Mouse (Mus musculus): ENCODE results near the gene Mael. TPM values are rescaled to one million over a fixed set of nuclear protein-coding genes. Genes with fewer than 3 reads are reported as not detected.
A peak's percentile ranks its signal among the peaks of the same experiment; 100 is the strongest.

Gene Mael
- polyA plus RNA-seq, 1 experiment from 2014 or later: 0.11 TPM

- H3K9ac ChIP-seq (ENCODE audit: low read depth, low read length): no peak overlapping the region
- no peaks in the 10 kb centered on the region for H3K36me3 ChIP-seq (ENCODE audit: control insufficient read depth, insufficient read depth, low read length)
- 0 out of 2 replicates have a peak, but pooled peaks cover 7% of the 10 kb centered on the region for H3K4me1 ChIP-seq (ENCODE audit: control insufficient read depth, insufficient read depth, low read length)
- no peak for ATAC-seq (ENCODE audit: low read depth)
- H3K4me2 ChIP-seq (ENCODE audit: low read depth, low read length): no peak overlapping the region
- H3K9me3 ChIP-seq (ENCODE audit: control insufficient read depth, low read length): no peaks in the 10 kb centered on the region
- no peaks in the 10 kb centered on the region for H3K27me3 ChIP-seq (replicated peaks; ENCODE audit: control insufficient read depth, insufficient read depth, low read length)
- H3K27ac ChIP-seq (replicated peaks; ENCODE audit: low read depth, low read length): no peak overlapping the region
- WGBS: 85% methylated on average over 5 of the region's 5 CpGs
- no peak for DNase-seq (ENCODE audit: low spot score)
- H3K4me3 ChIP-seq (ENCODE audit: low read depth, low read length): no peak overlapping the region
Measured at GRCm38 (mm10) chr1:166185357-166185756, 53.2 kb downstream of the Mael start.

- no peaks in the 10 kb centered on the region for H3K27me3 ChIP-seq (replicated peaks; ENCODE audit: control insufficient read depth, insufficient read depth, low read length)
- 0 out of 2 replicates have a peak, but pooled peaks cover 7% of the 10 kb centered on the region for H3K4me1 ChIP-seq (ENCODE audit: control insufficient read depth, insufficient read depth, low read length)
- whole genome bisulfite sequencing: 75% methylated on average over 22 of the region's 22 CpGs
- no peak overlapping the region for H3K4me2 ChIP-seq (ENCODE audit: low read depth, low read length)
- H3K9ac ChIP-seq (ENCODE audit: low read depth, low read length): no peak overlapping the region
- H3K9me3 ChIP-seq (ENCODE audit: control insufficient read depth, low read length): no peaks in the 10 kb centered on the region
- DNase-seq (ENCODE audit: low spot score): no peak
- ATAC-seq (ENCODE audit: low read depth): no peak
- no peak overlapping the region for H3K4me3 ChIP-seq (ENCODE audit: low read depth, low read length)
- H3K36me3 ChIP-seq (ENCODE audit: control insufficient read depth, insufficient read depth, low read length): no peaks in the 10 kb centered on the region
- no peak overlapping the region for H3K27ac ChIP-seq (replicated peaks; ENCODE audit: low read depth, low read length)
Measured at GRCm38 (mm10) chr1:166184391-166185229, 53.9 kb downstream of the Mael start.

GRCm38 (mm10) chr1:166182952-166183627, 55.5 kb downstream of the Mael start:
- WGBS: 45% methylated on average over 10 of the region's 10 CpGs
- Histone ChIP-seq H3K4me3 (ENCODE audit: low read depth, low read length) (no peak overlapping the region), H3K27me3 (replicated peaks; ENCODE audit: control insufficient read depth, insufficient read depth, low read length) (no peaks in the 10 kb centered on the region), H3K9ac (ENCODE audit: low read depth, low read length) (no peak overlapping the region), H3K9me3 (ENCODE audit: control insufficient read depth, low read length) (no peaks in the 10 kb centered on the region), H3K4me1 (ENCODE audit: control insufficient read depth, insufficient read depth, low read length) (0 out of 2 replicates have a peak, but pooled peaks cover 7% of the 10 kb centered on the region), H3K4me2 (ENCODE audit: low read depth, low read length) (no peak overlapping the region), H3K27ac (replicated peaks; ENCODE audit: low read depth, low read length) (no peak overlapping the region), H3K36me3 (ENCODE audit: control insufficient read depth, insufficient read depth, low read length) (no peaks in the 10 kb centered on the region)
- ATAC-seq (ENCODE audit: low read depth): peak; percentile 37; the same call in 1 of the 2 replicates
- peak; percentile 79 for DNase-seq (ENCODE audit: low spot score)

- H3K4me2 ChIP-seq (ENCODE audit: low read depth, low read length): no peak overlapping the region
- 0 out of 2 replicates have a peak, but pooled peaks cover 7% of the 10 kb centered on the region for H3K4me1 ChIP-seq (ENCODE audit: control insufficient read depth, insufficient read depth, low read length)
- no peaks in the 10 kb centered on the region for H3K9me3 ChIP-seq (ENCODE audit: control insufficient read depth, low read length)
- ATAC-seq (ENCODE audit: low read depth): no peak
- 92% methylated on average over 7 of the region's 7 CpGs for WGBS
- no peaks in the 10 kb centered on the region for H3K36me3 ChIP-seq (ENCODE audit: control insufficient read depth, insufficient read depth, low read length)
- H3K9ac ChIP-seq (ENCODE audit: low read depth, low read length): no peak overlapping the region
- no peak overlapping the region for H3K4me3 ChIP-seq (ENCODE audit: low read depth, low read length)
- H3K27ac ChIP-seq (replicated peaks; ENCODE audit: low read depth, low read length): no peak overlapping the region
- DNase-seq (ENCODE audit: low spot score): no peak
- no peaks in the 10 kb centered on the region for H3K27me3 ChIP-seq (replicated peaks; ENCODE audit: control insufficient read depth, insufficient read depth, low read length)
Measured at GRCm38 (mm10) chr1:166181510-166181909, 57.0 kb downstream of the Mael start.

GRCm38 (mm10) chr1:166173621-166174020, 64.9 kb downstream of the Mael start:
- no peaks in the 10 kb centered on the region for H3K36me3 ChIP-seq (ENCODE audit: control insufficient read depth, insufficient read depth, low read length)
- DNase-seq (ENCODE audit: low spot score): no peak
- 61% methylated on average over 9 of the region's 9 CpGs for WGBS

GRCm38 (mm10) chr1:166172992-166173391, 65.6 kb downstream of the Mael start:
- no peak for ATAC-seq (ENCODE audit: low read depth)
- H3K9me3 ChIP-seq (ENCODE audit: control insufficient read depth, low read length): no peaks in the 10 kb centered on the region
- 77% methylated on average over 3 of the region's 3 CpGs for WGBS

More at GRCm38 (mm10) chr1:166173621-166174020, 64.9 kb downstream of the Mael start:
- Histone ChIP-seq H3K4me1 (ENCODE audit: control insufficient read depth, insufficient read depth, low read length) (no peaks in the 10 kb centered on the region), H3K27me3 (replicated peaks; ENCODE audit: control insufficient read depth, insufficient read depth, low read length) (no peaks in the 10 kb centered on the region), H3K9me3 (ENCODE audit: control insufficient read depth, low read length) (no peaks in the 10 kb centered on the region), H3K9ac (ENCODE audit: low read depth, low read length) (no peak overlapping the region), H3K4me2 (ENCODE audit: low read depth, low read length) (no peak overlapping the region), H3K4me3 (ENCODE audit: low read depth, low read length) (no peak overlapping the region), H3K27ac (replicated peaks; ENCODE audit: low read depth, low read length) (no peak overlapping the region)
- no peak for ATAC-seq (ENCODE audit: low read depth)

GRCm38 (mm10) chr1:166170852-166171251, 67.7 kb downstream of the Mael start:
- Histone ChIP-seq H3K27ac (replicated peaks; ENCODE audit: low read depth, low read length) (no peak overlapping the region), H3K4me3 (ENCODE audit: low read depth, low read length) (no peak overlapping the region), H3K36me3 (ENCODE audit: control insufficient read depth, insufficient read depth, low read length) (no peaks in the 10 kb centered on the region), H3K9ac (ENCODE audit: low read depth, low read length) (no peak overlapping the region), H3K27me3 (replicated peaks; ENCODE audit: control insufficient read depth, insufficient read depth, low read length) (no peaks in the 10 kb centered on the region), H3K4me2 (ENCODE audit: low read depth, low read length) (no peak overlapping the region), H3K4me1 (ENCODE audit: control insufficient read depth, insufficient read depth, low read length) (no peaks in the 10 kb centered on the region), H3K9me3 (ENCODE audit: control insufficient read depth, low read length) (no peaks in the 10 kb centered on the region)
- ATAC-seq (ENCODE audit: low read depth) (no peak), DNase-seq (ENCODE audit: low spot score) (no peak)
- 93% methylated on average over 12 of the region's 12 CpGs for WGBS

More at GRCm38 (mm10) chr1:166172992-166173391, 65.6 kb downstream of the Mael start:
- Histone ChIP-seq H3K9ac (ENCODE audit: low read depth, low read length) (no peak overlapping the region), H3K4me1 (ENCODE audit: control insufficient read depth, insufficient read depth, low read length) (no peaks in the 10 kb centered on the region), H3K4me3 (ENCODE audit: low read depth, low read length) (no peak overlapping the region), H3K4me2 (ENCODE audit: low read depth, low read length) (no peak overlapping the region), H3K27ac (replicated peaks; ENCODE audit: low read depth, low read length) (no peak overlapping the region), H3K27me3 (replicated peaks; ENCODE audit: control insufficient read depth, insufficient read depth, low read length) (no peaks in the 10 kb centered on the region), H3K36me3 (ENCODE audit: control insufficient read depth, insufficient read depth, low read length) (no peaks in the 10 kb centered on the region)
- no peak for DNase-seq (ENCODE audit: low spot score)

- Histone ChIP-seq H3K9ac (ENCODE audit: low read depth, low read length) (no peak overlapping the region), H3K4me1 (ENCODE audit: control insufficient read depth, insufficient read depth, low read length) (no peaks in the 10 kb centered on the region), H3K36me3 (ENCODE audit: control insufficient read depth, insufficient read depth, low read length) (no peaks in the 10 kb centered on the region), H3K4me3 (ENCODE audit: low read depth, low read length) (no peak overlapping the region), H3K9me3 (ENCODE audit: control insufficient read depth, low read length) (no peaks in the 10 kb centered on the region), H3K27me3 (replicated peaks; ENCODE audit: control insufficient read depth, insufficient read depth, low read length) (no peaks in the 10 kb centered on the region), H3K4me2 (ENCODE audit: low read depth, low read length) (no peak overlapping the region), H3K27ac (replicated peaks; ENCODE audit: low read depth, low read length) (no peak overlapping the region)
- ATAC-seq (ENCODE audit: low read depth) (no peak), DNase-seq (ENCODE audit: low spot score) (no peak)
- WGBS: 89% methylated on average over 7 of the region's 7 CpGs
Measured at GRCm38 (mm10) chr1:166169713-166170112, 68.8 kb downstream of the Mael start.
